Mouse (Mus musculus) frontal cortex, postnatal 36 days (tissue): Measurements from ENCODE around the gene Cep70.

Experiments used
- DNase-seq, 2 experiments: peaks; one replicate each; pipeline ENCODE4 v3.0.0; 2022; ENCODE audit warnings: low spot score in 2 of 2

Gene Cep70

DNA sequence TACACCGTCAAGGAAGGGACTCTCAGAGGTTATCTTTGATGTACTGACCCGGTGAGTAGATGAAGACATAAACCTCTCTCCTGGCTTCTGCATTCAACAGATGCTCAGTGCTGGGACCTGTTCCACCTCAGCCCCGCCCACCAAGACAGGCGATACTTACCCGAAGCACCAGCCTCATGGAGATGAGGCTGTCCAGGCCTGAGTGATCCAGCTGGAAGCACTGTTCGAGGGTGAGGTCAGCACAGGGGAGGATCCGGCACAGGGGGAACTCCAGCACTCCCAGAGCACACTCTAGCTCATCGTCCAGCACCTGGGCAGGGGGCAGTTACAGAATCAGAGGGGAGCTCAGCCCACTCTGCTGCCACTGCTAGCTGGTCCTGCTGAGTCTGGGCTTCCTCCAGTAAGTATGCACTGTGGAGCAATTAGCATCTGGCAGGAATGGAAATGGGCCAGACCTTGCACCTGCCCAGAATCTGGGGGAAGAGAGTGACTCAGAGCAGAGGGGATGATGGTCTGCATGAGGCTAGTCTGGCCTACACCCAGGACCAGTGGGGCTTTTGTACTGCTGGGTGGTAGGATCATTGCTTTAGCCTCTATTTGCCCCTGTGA lies 76.3 kb downstream of the Cep70 start:
- DNase-seq, result no peak

DNA sequence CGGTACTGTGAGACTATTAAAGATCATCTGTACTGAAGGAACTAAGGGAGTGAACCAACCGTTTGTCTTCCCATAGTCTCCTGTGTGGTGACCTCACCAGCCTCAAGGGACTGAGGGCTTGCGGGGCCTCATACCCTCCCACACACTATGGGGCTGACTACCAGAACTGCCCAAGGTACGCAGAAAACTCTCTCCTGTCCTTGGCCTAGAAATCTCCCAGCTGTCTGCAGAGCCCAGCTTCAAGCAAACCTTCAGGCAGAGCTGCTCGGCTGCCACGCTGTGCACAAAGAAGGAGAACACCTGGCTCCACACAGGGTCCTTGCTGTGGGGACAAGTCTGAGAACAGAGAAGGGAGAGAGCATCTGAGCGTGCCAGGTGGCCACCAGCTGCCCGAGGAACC lies 76.8 kb downstream of the Cep70 start:
- DNase-seq, result no peak

DNA sequence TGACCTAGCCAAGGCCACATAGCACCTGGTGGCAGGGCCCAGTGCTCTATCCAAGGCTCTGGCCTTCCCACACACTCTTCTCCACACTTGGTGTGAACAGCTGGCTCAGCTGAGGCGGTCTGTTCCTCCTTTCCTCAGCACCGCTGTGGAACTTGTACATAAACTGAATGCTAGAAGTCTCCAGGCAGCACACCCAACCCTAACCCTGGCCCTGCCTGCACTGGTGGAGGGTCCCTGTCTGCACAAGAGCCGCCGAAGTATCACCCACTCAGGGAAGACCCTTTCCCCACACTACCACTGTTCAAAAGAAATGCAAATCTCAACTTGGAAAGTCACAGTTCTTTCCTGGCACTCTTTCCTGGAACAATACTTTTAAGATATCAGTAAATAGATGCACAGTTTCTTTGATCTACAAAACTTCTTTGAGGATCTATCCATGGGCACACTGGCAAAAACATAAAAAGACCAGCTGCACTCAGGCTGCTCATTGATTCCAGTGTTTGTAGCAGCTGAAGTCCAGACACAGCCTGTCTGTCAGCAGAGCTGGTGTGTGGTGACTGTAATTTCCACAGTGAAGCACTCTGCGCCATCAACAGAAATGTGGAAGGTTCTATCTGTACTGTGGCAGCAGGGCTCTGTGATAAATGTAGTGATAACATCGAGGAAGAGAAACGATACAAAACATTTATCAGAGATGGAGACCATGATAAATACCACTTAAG lies 82.2 kb downstream of the Cep70 start:
- DNase-seq, result no peak

DNA sequence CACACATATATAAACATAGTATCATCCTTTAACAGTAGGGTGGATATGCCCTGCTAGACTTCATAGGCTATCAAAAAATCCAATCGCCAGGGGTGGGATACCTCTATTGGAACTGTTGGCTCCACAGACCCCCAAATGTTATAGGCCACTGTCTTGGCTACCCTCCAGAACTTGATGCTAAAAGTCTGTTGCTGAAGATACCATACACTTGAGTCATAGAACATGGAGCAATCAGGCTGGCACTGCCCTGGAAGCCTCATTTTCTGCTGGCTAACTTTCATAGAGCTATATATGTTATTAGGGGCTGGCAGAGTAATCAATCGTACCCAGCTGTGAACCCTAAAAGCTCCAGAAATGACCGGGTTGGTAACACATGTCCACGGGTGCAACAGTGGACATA lies 82.8 kb downstream of the Cep70 start:
- no peak for DNase-seq

DNA sequence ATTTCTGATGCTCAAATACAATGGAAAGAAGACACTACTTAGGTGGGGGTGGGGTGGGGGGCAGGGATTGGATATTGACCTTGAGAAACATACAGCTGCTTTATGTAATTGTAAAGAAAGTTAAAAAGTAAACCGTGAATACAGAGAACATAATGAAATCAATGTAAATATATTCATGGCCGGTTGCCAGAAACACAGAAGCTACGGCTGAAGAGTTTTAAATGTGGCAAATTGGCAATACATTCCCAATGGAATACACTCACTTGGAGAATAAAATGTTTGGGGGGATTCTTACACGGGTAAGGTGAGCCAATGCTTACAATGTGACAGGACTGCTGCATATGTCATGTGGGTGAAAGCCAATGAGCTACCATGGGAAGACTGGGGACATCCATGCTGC lies 83.7 kb downstream of the Cep70 start:
- DNase-seq, result no peak

DNA sequence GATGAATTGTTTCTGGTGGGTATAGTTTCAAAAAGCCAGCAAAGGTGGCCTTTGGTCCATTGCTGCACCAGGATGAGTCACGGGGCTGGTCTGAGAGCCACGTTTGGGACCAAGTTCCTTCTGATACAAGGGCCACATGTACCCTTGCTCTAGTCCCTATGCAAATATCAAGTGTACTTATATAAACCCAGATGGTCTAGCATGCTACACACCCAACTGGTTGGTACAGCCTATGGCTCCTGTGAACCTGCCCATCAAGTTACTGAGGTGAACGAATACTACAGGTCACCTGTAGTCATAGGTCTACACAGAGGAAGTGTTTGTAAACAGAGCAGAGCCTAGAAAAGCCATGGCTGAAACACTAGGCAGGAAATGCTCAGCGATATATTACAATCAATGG lies 93.4 kb downstream of the Cep70 start:
- DNase-seq, result no peak

DNA sequence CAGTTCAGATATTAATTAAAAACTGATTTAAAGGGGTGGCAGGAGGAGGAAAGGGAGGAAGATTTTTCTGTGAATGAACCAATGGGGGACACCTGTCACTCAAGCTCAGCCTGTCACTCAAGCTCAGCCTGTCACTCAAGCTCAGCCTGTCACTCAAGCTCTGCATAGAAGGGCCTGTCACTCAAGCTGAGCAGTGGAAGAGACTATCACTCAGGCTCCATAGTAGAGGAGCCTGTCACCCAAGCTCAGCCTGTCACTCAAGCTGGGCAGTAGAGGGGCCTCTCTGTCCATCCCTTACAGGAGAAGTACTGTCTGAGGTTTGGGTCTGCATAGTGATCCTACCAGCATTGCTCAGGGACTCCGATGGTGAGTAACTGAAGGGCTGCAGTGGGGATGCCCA lies 95.1 kb downstream of the Cep70 start:
- no peak for DNase-seq

DNA sequence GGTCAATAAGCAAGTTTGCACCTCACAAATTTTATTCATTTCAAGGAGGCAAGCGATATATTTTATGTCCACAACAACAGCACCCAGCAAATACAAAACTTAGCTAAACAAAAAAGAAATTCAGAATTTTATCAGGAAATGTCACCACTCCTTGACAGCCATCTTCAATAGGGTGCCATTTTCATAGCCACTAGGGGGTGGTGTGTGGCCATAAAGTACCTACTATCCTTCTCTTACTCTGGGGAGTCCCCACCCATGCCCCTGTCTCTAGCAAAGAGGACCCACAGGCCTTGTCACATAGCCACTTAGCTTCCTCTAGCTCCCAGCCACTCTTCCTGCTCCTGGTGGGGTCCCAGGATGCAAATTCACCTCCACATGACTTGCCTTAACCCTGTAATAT lies 96.0 kb downstream of the Cep70 start:
- DNase-seq, result no peak

DNA sequence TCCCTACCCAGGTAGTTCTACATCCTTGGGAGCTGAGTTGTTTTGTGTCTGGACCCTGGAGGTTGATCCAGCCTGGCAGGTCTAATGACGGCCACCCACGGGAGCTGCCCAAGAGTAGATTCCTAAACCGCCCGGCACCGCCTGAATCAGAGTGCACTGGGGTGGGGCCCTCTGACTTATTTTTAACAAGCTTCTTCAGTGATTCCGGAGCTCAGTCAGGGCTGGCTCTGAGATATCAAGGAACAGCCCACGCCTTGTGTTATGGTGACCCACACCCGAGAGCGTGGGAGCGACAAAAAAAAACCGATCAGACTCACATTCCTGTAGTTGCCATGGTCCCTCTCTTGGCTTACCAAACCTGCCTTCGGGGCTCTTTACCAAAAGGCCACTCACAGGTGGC lies 97.0 kb downstream of the Cep70 start:
- no peak for DNase-seq

DNA sequence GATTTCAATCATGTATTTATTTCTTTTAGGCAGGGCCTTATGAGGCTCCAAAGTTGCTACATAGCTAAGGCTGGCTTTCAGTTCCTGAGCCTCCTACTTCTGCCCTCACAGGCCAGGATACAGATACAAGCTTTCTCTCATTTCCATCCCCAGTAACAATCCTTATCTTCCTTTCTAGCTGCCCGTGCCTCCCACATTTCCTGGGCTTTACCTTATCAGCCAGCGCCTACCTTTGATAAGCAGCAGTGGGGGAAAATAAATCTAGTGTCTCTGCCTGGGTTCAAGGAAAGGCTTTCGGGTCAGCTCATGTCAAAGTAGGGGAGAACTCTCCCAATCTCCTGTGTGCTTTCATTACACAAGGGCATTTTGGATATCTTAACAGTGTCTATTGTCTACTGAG lies 98.4 kb downstream of the Cep70 start:
- DNase-seq, result no peak

DNA sequence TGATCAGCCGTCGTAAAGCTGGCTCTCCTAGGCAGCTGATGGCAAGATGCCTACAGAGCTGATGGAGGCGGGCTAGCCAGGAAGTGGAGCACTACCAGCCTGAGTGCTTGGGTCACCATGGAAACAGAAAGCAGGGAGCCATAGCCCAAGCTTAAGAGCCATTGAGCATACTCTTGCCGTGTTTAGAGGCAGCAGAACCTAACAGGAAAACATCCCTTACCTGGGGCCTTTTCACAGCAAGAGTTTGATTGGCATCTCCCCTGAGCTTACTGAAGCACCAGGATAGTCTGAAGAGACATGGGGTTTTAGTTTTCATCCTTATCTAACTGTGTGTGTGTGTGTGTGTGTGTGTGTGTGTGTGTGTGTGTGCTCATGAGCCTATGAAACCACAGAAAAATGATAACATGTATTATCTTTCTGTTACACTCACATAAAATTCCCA lies 102.2 kb downstream of the Cep70 start:
- DNase-seq, result peak; percentile 66 to 72
